Mouse (Mus musculus): ENCODE measurements around the gene Napa. TPM values are rescaled to one million over a fixed set of nuclear protein-coding genes. Genes with fewer than 3 reads are reported as not detected.

Gene Napa
- polyA plus RNA-seq, 2 experiments = 107 to 110 TPM

- under 1% methylated on average over 19 of the region's 19 CpGs for WGBS (ENCODE audit: insufficient replicate concordance)
- TF ChIP-seq EP300 (IDR thresholded peaks at IDR 0.05; ENCODE audit: low read depth) (0 out of 2 replicates have a peak, but pooled peaks have one; percentile 6), CTCF (IDR thresholded peaks at IDR 0.05; ENCODE audit: low read depth) (peak; percentile 97)
- Histone ChIP-seq H3K9me3 (ENCODE audit: control insufficient read depth, low read length) (no peaks in the 10 kb centered on the region), H3K4me2 (ENCODE audit: low read depth) (peak overlapping the region; percentile 90), H3K4me1 (replicated peaks; ENCODE audit: control insufficient read depth in 2 of 2, insufficient read depth in 2 of 2, low read length in 1 of 2) (peaks cover 22 to 23% of the 10 kb centered on the region in 2 experiments), H3K4me3 (ENCODE audit: insufficient read depth in 1 of 2, low read depth in 2 of 2, low read length in 2 of 2) (peak overlapping the region; percentile 66 to 90), H3K36me3 (replicated peaks; ENCODE audit: control insufficient read depth, insufficient read depth, low read depth) (no peaks in the 10 kb centered on the region), H3K27me3 (ENCODE audit: control insufficient read depth, insufficient read depth, low read length) (no peaks in the 10 kb centered on the region), H3K27ac (peak overlapping the region; percentile 65), H3K9ac (replicated peaks) (peak overlapping the region; percentile 70)
- peak; percentile 79 to 84 (median 80) for DNase-seq (ENCODE audit: low read depth in 3 of 3, low spot score in 3 of 3)
- ATAC-seq (ENCODE audit: insufficient read depth) = peak; percentile 27
Observed at GRCm38 (mm10) chr7:16051883-16052595, 46.2 kb upstream of the Napa start.

- Histone ChIP-seq H3K4me2 (ENCODE audit: low read depth) (peak overlapping the region; percentile 90), H3K27ac (peak overlapping the region; percentile 91), H3K4me1 (replicated peaks; ENCODE audit: control insufficient read depth in 2 of 2, insufficient read depth in 2 of 2, low read length in 1 of 2) (peaks cover 22 to 23% of the 10 kb centered on the region in 2 experiments), H3K4me3 (ENCODE audit: insufficient read depth in 1 of 2, low read depth in 2 of 2, low read length in 2 of 2) (peak overlapping the region; percentile 66 to 90), H3K9me3 (ENCODE audit: control insufficient read depth, low read length) (no peaks in the 10 kb centered on the region), H3K36me3 (replicated peaks; ENCODE audit: control insufficient read depth, insufficient read depth, low read depth) (no peaks in the 10 kb centered on the region), H3K27me3 (ENCODE audit: control insufficient read depth, insufficient read depth, low read length) (no peaks in the 10 kb centered on the region), H3K9ac (replicated peaks) (peak overlapping the region; percentile 70)
- DNase-seq (ENCODE audit: low read depth in 3 of 3, low spot score in 3 of 3) (peak; percentile 94), ATAC-seq (ENCODE audit: insufficient read depth) (peak; percentile 66)
- 0% methylated on average over 24 of the region's 24 CpGs for WGBS (ENCODE audit: insufficient replicate concordance)
- TF ChIP-seq EP300 (IDR thresholded peaks at IDR 0.05; ENCODE audit: low read depth) = no peak
- TF ChIP-seq CTCF (IDR thresholded peaks at IDR 0.05; ENCODE audit: low read depth) = no peak
Observed at GRCm38 (mm10) chr7:16052684-16053083, 45.6 kb upstream of the Napa start.

- no peaks in the 10 kb centered on the region for H3K36me3 ChIP-seq (replicated peaks; ENCODE audit: control insufficient read depth, insufficient read depth, low read depth)
- H3K4me2 ChIP-seq (ENCODE audit: low read depth) = peak overlapping the region; percentile 90
- peak overlapping the region; percentile 60 for H3K9ac ChIP-seq (replicated peaks)
- peak overlapping the region; percentile 66 to 90 for H3K4me3 ChIP-seq (ENCODE audit: insufficient read depth in 1 of 2, low read depth in 2 of 2, low read length in 2 of 2)
- peak overlapping the region; percentile 91 for H3K27ac ChIP-seq
- WGBS (ENCODE audit: insufficient replicate concordance) = 2% methylated on average over 6 of the region's 6 CpGs
- no peaks in the 10 kb centered on the region for H3K27me3 ChIP-seq (ENCODE audit: control insufficient read depth, insufficient read depth, low read length)
- TF ChIP-seq CTCF (IDR thresholded peaks at IDR 0.05; ENCODE audit: low read depth) (no peak), EP300 (IDR thresholded peaks at IDR 0.05; ENCODE audit: low read depth) (no peak)
- DNase-seq (ENCODE audit: low read depth in 3 of 3, low spot score in 3 of 3) = no peak
- peaks cover 22 to 23% of the 10 kb centered on the region in 2 experiments for H3K4me1 ChIP-seq (replicated peaks; ENCODE audit: control insufficient read depth in 2 of 2, insufficient read depth in 2 of 2, low read length in 1 of 2)
- H3K9me3 ChIP-seq (ENCODE audit: control insufficient read depth, low read length) = no peaks in the 10 kb centered on the region
- no peak for ATAC-seq (ENCODE audit: insufficient read depth)
Observed at GRCm38 (mm10) chr7:16053105-16053504, 45.2 kb upstream of the Napa start.

GRCm38 (mm10) chr7:16054966-16055365 is 43.3 kb upstream of the Napa start:
- DNase-seq (ENCODE audit: low read depth in 3 of 3, low spot score in 3 of 3) (no peak), ATAC-seq (ENCODE audit: insufficient read depth) (no peak)
- Histone ChIP-seq H3K4me2 (ENCODE audit: low read depth) (no peak overlapping the region), H3K9me3 (ENCODE audit: control insufficient read depth, low read length) (no peaks in the 10 kb centered on the region), H3K27me3 (ENCODE audit: control insufficient read depth, insufficient read depth, low read length) (no peaks in the 10 kb centered on the region), H3K4me1 (replicated peaks; ENCODE audit: control insufficient read depth in 2 of 2, insufficient read depth in 2 of 2, low read length in 1 of 2) (peaks cover 13 to 16% of the 10 kb centered on the region in 2 experiments), H3K36me3 (replicated peaks; ENCODE audit: control insufficient read depth, insufficient read depth, low read depth) (no peaks in the 10 kb centered on the region), H3K4me3 (ENCODE audit: insufficient read depth in 1 of 2, low read depth in 2 of 2, low read length in 2 of 2) (no peak overlapping the region), H3K27ac (no peak overlapping the region), H3K9ac (replicated peaks) (no peak overlapping the region)
- WGBS (ENCODE audit: insufficient replicate concordance) = 55% methylated on average over 4 of the region's 4 CpGs
- no peak; the same call in 1 of the 2 replicates for TF ChIP-seq CTCF (IDR thresholded peaks at IDR 0.05; ENCODE audit: low read depth)
- TF ChIP-seq EP300 (IDR thresholded peaks at IDR 0.05; ENCODE audit: low read depth) = no peak

- Histone ChIP-seq H3K27me3 (ENCODE audit: control insufficient read depth, insufficient read depth, low read length) (no peaks in the 10 kb centered on the region; the same call in 1 of the 2 replicates), H3K4me2 (ENCODE audit: low read depth) (no peak overlapping the region), H3K9ac (replicated peaks) (no peak overlapping the region), H3K36me3 (replicated peaks; ENCODE audit: control insufficient read depth, insufficient read depth, low read depth) (no peaks in the 10 kb centered on the region), H3K27ac (no peak overlapping the region), H3K4me3 (ENCODE audit: insufficient read depth in 1 of 2, low read depth in 2 of 2, low read length in 2 of 2) (no peak overlapping the region), H3K4me1 (replicated peaks; ENCODE audit: control insufficient read depth in 2 of 2, insufficient read depth in 2 of 2, low read length in 1 of 2) (peaks cover 10 to 11% of the 10 kb centered on the region in 2 experiments), H3K9me3 (ENCODE audit: control insufficient read depth, low read length) (no peaks in the 10 kb centered on the region)
- ATAC-seq (ENCODE audit: insufficient read depth) (no peak), DNase-seq (ENCODE audit: low read depth in 3 of 3, low spot score in 3 of 3) (no peak)
- 68% methylated on average over 6 of the region's 6 CpGs for WGBS (ENCODE audit: insufficient replicate concordance)
- TF ChIP-seq EP300 (IDR thresholded peaks at IDR 0.05; ENCODE audit: low read depth) (no peak), CTCF (IDR thresholded peaks at IDR 0.05; ENCODE audit: low read depth) (no peak)
Observed at GRCm38 (mm10) chr7:16055665-16056064, 42.6 kb upstream of the Napa start.
